Mouse (Mus musculus) thymus, adult 2 months (tissue): ENCODE results near the gene Fut8. TPM values are rescaled to one million over a fixed set of nuclear protein-coding genes. Genes with fewer than 3 reads are reported as not detected.

Source experiments
- DNase-seq: peaks from one replicate; pipeline ENCODE4 v3.0.0; 2021
- H3K27ac ChIP-seq: fragments of 200-500 bp; 2 replicates; pipeline ENCODE4 v1.5.1; 2012; ENCODE audit warnings: low read length, control low read depth; ENCODE audit not compliant: control insufficient read depth, insufficient read depth
- H3K27me3 ChIP-seq: fragments of 200-500 bp; 2 replicates; pipeline ENCODE4 v1.6.1; 2012; ENCODE audit warnings: mild to moderate bottlenecking, low read length, moderate library complexity, mixed read lengths; ENCODE audit not compliant: control insufficient read depth, insufficient read depth
- H3K36me3 ChIP-seq: fragments of 200-500 bp; 2 replicates; pipeline ENCODE4 v1.6.1; 2012; ENCODE audit warnings: mild to moderate bottlenecking, low read length, moderate library complexity; ENCODE audit not compliant: control insufficient read depth, insufficient read depth
- H3K4me1 ChIP-seq: fragments of 200-500 bp; replicated peaks from 2 replicates; pipeline ENCODE4 v1.6.1; 2012; ENCODE audit warnings: low read length; ENCODE audit not compliant: control insufficient read depth, insufficient read depth
- H3K4me3 ChIP-seq: fragments of 200-500 bp; 2 replicates; pipeline ENCODE4 v1.5.1; 2012; ENCODE audit warnings: mild to moderate bottlenecking, low read length, control low read depth, moderate library complexity; ENCODE audit not compliant: control insufficient read depth, insufficient read depth
- CTCF ChIP-seq: fragments of 200-500 bp; IDR thresholded peaks from 2 replicates; pipeline ENCODE4 v1.5.1; 2012; ENCODE audit warnings: mild to moderate bottlenecking, control low read depth, low read length, moderate library complexity, borderline replicate concordance; ENCODE audit not compliant: control insufficient read depth, poor library complexity, insufficient read depth; ENCODE audit errors: extremely low read depth
- POLR2A ChIP-seq: fragments of 200-500 bp; IDR thresholded peaks from 2 replicates; pipeline ENCODE4 v1.6.1; 2012; ENCODE audit warnings: mild to moderate bottlenecking, low read length, control low read depth, moderate library complexity; ENCODE audit not compliant: control insufficient read depth, poor library complexity, insufficient read depth; ENCODE audit errors: extremely low read depth
- WGBS: fragments of 180-500 bp; shearing (Covaris S2); methylation state at CpG from one replicate; pipeline ENCODE4 v1.1.7; 2018; 5-methylcytosine and 5-hydroxymethylcytosine counted together
- polyA plus RNA-seq: library from polyadenylated mRNA; depleted of rRNA; stranded (reverse); fragments of >200 nt; gene quantifications from 2 replicates; pipeline ENCODE4 v1.2.3, GENCODE M21; 2012

Fut8 gene
- polyA plus RNA-seq, 1 experiment = 10.8 TPM

DNA sequence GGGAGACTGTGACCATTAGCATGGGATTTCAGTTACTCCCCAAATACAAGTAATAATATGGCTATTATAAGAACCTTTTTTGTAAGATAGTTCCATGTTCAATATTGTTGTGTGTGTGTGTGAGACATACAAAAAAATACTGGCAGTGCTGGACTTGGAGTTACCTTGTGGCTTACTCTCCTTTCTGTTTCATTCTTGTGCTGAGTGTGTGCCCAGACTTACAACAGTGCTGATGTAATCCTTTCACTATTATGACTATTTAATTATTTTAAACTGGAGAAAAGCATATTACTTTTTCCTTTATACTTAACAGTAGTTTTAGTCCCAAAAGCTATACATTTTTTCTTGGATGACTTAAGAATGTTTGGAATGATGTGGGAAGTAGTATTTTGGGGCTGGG lies 75.6 kb downstream of the Fut8 start:
- H3K27ac ChIP-seq = no peak overlapping the region
- no peaks in the 10 kb centered on the region for H3K27me3 ChIP-seq
- no peak for TF ChIP-seq POLR2A
- TF ChIP-seq CTCF = no peak
- H3K4me1 ChIP-seq = no peaks in the 10 kb centered on the region
- H3K4me3 ChIP-seq = no peak overlapping the region
- DNase-seq = no peak
- H3K36me3 ChIP-seq = no peaks in the 10 kb centered on the region

DNA sequence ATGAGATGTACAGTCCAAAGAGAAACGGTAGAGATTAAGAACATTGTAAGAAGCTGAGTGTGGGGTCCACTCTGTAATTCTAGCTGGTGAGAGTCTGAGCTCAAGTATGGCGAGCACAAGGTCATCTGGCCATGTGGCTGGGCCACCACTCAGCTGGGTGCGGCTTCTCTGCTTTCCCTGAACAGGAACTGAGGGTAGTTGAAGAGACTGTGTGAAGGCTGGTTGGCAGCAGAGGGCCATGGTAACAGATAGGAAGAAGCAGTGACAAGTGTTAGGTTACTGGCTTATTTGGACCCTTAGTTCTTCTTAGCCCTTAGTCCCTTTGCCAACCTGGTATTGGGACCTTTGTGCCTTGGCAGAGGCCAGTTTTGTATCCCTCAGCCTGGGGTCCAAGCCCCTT lies 86.2 kb downstream of the Fut8 start:
- no peak for DNase-seq
- H3K36me3 ChIP-seq = no peaks in the 10 kb centered on the region
- H3K4me3 ChIP-seq = no peak overlapping the region
- H3K27me3 ChIP-seq = no peaks in the 10 kb centered on the region
- WGBS = 86% methylated on average over 3 of the region's 3 CpGs
- no peak for TF ChIP-seq POLR2A
- no peak for TF ChIP-seq CTCF
- H3K4me1 ChIP-seq = no peaks in the 10 kb centered on the region
- H3K27ac ChIP-seq = no peak overlapping the region

DNA sequence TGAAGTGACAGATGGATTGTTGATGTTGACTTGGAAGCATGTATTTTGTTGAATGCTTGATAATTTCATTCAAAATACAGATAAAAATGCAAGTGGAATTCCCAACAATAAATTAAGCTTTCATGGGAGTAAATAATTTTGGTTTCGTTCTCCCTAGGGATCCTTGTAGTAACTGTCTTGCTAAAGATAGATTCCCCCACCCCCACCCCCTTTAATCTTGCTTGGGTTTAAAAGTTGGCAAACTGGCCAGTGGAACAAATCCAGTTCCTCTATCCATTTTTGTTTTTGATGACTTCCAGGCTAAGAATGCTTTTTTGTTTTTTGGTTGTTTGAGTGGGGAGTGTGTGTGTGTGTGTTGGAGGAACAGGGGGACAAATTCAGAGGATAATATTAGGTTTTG lies 108.6 kb downstream of the Fut8 start:
- Histone ChIP-seq H3K4me3 (no peak overlapping the region), H3K27me3 (no peaks in the 10 kb centered on the region), H3K4me1 (no peaks in the 10 kb centered on the region), H3K36me3 (no peaks in the 10 kb centered on the region), H3K27ac (no peak overlapping the region)
- TF ChIP-seq CTCF (no peak), POLR2A (no peak)
- WGBS = 92% methylated on average over 1 of the region's 1 CpGs
- no peak for DNase-seq

DNA sequence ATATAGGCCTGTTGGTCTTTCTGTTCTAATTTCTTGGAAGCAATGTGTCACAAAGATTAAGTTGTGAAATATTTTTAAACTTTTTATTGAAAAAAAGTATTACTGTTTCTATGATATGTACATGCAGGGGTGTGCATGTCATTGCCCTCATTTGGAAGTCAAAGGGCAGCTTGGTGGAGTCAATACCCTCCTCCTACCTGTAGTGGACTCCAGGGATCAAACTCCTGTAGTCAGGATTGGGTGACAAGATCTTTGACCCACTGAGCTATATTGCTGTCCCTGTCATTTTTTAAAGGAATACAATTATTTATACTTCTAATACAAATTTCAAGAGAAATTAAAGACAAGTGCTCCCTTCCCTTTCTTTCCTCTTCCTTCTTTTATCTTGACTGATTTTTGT lies 111.6 kb downstream of the Fut8 start:
- Histone ChIP-seq H3K4me3 (no peak overlapping the region), H3K4me1 (no peaks in the 10 kb centered on the region), H3K27me3 (no peaks in the 10 kb centered on the region), H3K36me3 (no peaks in the 10 kb centered on the region), H3K27ac (no peak overlapping the region)
- no peak for DNase-seq
- TF ChIP-seq CTCF (no peak), POLR2A (no peak)

DNA sequence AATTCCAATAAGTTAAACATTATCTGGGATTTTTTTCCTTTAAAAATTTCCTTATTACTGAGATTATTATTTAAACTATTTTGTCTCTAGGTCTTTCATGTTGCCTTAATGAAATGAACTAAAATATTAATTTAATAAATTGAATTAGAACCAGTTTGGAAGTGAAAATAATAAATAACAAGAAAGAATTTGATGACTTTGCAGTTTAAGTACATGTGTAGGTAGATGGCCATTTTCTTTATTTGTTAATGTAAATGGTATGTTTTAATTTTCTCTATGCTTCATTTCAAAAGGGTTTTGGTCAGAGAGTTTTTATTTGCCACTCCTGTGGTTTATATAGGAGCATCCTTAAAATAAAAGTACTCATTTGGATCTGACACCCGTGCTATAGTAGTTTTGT lies 177.8 kb downstream of the Fut8 start:
- Histone ChIP-seq H3K4me1 (no peaks in the 10 kb centered on the region), H3K4me3 (no peak overlapping the region), H3K36me3 (no peaks in the 10 kb centered on the region), H3K27me3 (no peaks in the 10 kb centered on the region), H3K27ac (no peak overlapping the region)
- WGBS = 98% methylated on average over 1 of the region's 1 CpGs
- no peak for DNase-seq
- TF ChIP-seq CTCF = no peak
- no peak for TF ChIP-seq POLR2A

DNA sequence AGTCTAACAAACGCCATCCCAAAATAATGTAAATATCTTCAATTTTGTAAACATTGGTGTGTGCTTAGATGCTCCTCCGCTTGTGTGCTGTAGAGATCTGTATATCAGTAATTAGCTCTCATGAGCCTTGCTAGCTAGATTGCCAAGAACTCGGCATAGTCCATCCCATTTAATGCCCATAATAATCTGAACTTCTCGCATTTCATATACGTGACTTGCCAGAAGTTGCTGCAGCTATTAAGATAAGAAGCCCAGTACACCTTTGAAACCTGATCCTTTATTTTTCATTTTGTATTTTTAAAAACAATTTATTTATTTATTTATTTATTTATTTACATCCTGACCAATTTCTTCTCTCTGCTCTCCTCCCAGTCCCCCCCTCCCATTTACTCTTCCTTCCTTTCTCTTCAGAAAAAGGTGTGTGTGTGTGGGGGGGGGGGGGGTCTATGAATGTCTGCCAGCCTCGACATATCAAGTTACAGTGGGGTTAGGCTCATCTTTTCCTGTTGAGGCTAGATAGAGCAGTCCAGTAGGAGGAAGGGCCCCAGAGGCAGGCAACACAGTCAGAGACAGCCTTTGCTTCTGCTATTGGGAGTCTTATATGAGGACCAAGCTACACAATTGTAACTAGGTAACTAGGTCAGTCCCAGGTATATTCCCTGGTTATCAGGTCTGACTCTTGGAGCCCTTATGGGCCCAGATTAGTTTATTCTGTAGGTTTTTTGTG lies 183.9 kb downstream of the Fut8 start:
- WGBS = 91% methylated on average over 6 of the region's 6 CpGs
- H3K4me1 ChIP-seq = no peaks in the 10 kb centered on the region

GRCm38 (mm10) chr12:77426093-77426492 lies 188.2 kb downstream of the Fut8 start:
- Histone ChIP-seq H3K4me1 (no peaks in the 10 kb centered on the region), H3K36me3 (no peaks in the 10 kb centered on the region), H3K4me3 (no peak overlapping the region), H3K27ac (no peak overlapping the region), H3K27me3 (no peaks in the 10 kb centered on the region; the same call in 1 of the 2 replicates)
- 99% methylated on average over 3 of the region's 3 CpGs for WGBS
- TF ChIP-seq POLR2A (no peak), CTCF (no peak)
- no peak for DNase-seq

More for the DNA sequence above, 183.9 kb downstream of the Fut8 start:
- H3K4me3 ChIP-seq = no peak overlapping the region
- no peaks in the 10 kb centered on the region; the same call in 1 of the 2 replicates for H3K27me3 ChIP-seq
- TF ChIP-seq CTCF = no peak
- TF ChIP-seq POLR2A = no peak
- DNase-seq = no peak
- no peaks in the 10 kb centered on the region for H3K36me3 ChIP-seq
- H3K27ac ChIP-seq = no peak overlapping the region
